Mouse (Mus musculus) embryonic facial prominence, embryonic 10.5 days (tissue): Measurements from ENCODE around the gene Olfr497. TPM values are rescaled to one million over a fixed set of nuclear protein-coding genes. Genes with fewer than 3 reads are reported as not detected.

ENCODE experiments used
- DNase-seq: peaks from one replicate; pipeline ENCODE4 v3.0.0-alpha.2; 2017; ENCODE audit warnings: low spot score
- H3K27ac ChIP-seq: fragments of 300-500 bp; sonication (generic); replicated peaks from 2 replicates; pipeline ENCODE4 v1.5.1; 2016; ENCODE audit warnings: mild to moderate bottlenecking
- H3K27me3 ChIP-seq: fragments of 300-500 bp; sonication (generic); replicated peaks from 2 replicates; pipeline ENCODE4 v1.6.1; 2016; ENCODE audit warnings: low read depth, mild to moderate bottlenecking; ENCODE audit not compliant: poor library complexity, severe bottlenecking
- H3K36me3 ChIP-seq: fragments of 300-500 bp; sonication (generic); replicated peaks from 2 replicates; pipeline ENCODE4 v1.6.1; 2016; ENCODE audit warnings: mild to moderate bottlenecking, moderate library complexity
- H3K4me1 ChIP-seq: fragments of 300-500 bp; sonication (generic); 2 replicates; pipeline ENCODE4 v1.6.1; 2016
- H3K4me3 ChIP-seq: fragments of 300-500 bp; sonication (generic); 2 replicates; pipeline ENCODE4 v1.5.1; 2016; ENCODE audit warnings: mild to moderate bottlenecking, moderate library complexity
- H3K9me3 ChIP-seq: fragments of 300-500 bp; sonication (generic); 2 replicates; pipeline ENCODE4 v1.6.1; 2016; ENCODE audit warnings: mild to moderate bottlenecking
- WGBS: fragments of 180-500 bp; shearing (Covaris S2); methylation state at CpG from one replicate; pipeline ENCODE4 v1.1.7; 2016; 5-methylcytosine and 5-hydroxymethylcytosine counted together
- polyA plus RNA-seq: library from polyadenylated mRNA; unstranded; fragments of >200 nt; fragmentation: Nextera tagmentation; extraction: Ambion mirVana; gene quantifications from 2 replicates; pipeline ENCODE4 v1.2.1, GENCODE M21; 2016

Gene Olfr497
- not detected in 2 replicates for polyA plus RNA-seq

DNA sequence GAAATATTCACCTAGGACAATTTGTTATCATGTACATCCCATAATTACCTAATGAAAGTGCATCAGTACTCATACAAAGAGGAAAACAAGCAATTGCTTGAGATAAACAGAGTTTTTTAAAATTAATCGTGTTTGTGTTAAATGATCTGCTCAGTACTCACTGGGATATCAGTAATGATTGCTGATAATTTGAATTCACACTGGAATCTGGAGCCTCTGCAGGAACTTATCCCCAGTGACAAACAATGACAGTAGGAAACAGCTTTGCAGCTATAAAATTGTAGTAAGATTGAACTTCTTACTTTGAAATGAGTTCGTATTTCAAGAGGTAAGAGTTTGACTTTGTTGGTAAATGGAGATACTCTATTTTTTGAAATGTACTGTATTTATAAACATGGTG is at the start of gene Olfr497:
Gene Olfr497, plus strand, starts transcription at position 301 of the 400 bp plus-strand sequence.
- DNase-seq, result no peak

DNA sequence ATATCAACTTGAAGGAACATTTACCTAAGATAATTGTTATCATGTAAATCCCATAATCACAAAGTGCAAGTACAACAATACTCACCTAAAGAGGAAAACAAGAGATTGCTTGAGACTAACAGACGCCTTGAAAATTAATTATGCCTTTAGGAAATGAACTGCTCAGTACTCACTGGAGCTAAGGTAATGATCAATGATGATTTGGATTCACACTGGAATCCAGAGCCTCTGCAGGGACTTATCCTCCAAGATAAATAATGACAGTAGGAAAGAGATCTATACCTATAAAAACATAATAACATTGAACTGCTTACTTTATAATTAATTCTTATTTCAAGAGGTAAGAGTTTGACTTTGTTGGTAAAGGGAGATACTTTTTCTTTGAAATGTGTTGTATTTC is 27.4 kb upstream of the Olfr497 start, which contains the start of gene Olfr495:
Gene Olfr495, plus strand, starts transcription at position 301 of the 400 bp plus-strand sequence.
- H3K4me1 ChIP-seq, result no peaks in the 10 kb centered on the region
- no peaks in the 10 kb centered on the region for H3K9me3 ChIP-seq
- DNase-seq, result no peak
- H3K4me3 ChIP-seq, result no peak within 1 kb of the TSS
- H3K27ac ChIP-seq, result no peak within 1 kb of the TSS
- no peaks in the 10 kb centered on the region for H3K36me3 ChIP-seq
- 77% methylated on average over 1 of the region's 1 CpGs for WGBS
- H3K27me3 ChIP-seq, result no peaks in the 10 kb centered on the region

More for the DNA sequence above, at the start of gene Olfr497:
- H3K36me3 ChIP-seq, result no peaks in the 10 kb centered on the region
- H3K4me3 ChIP-seq, result no peak within 1 kb of the TSS
- H3K9me3 ChIP-seq, result no peaks in the 10 kb centered on the region
- no peaks in the 10 kb centered on the region for H3K4me1 ChIP-seq
- no peak within 1 kb of the TSS for H3K27ac ChIP-seq
- H3K27me3 ChIP-seq, result no peaks in the 10 kb centered on the region
- 85% methylated on average over 2 of the region's 2 CpGs for WGBS

- H3K9me3 ChIP-seq, result no peaks in the 10 kb centered on the region
- WGBS, result 95% methylated on average over 1 of the region's 1 CpGs
These were observed 44.8 kb downstream of the Olfr497 start, which contains the start of gene Olfr498 for GRCm38 (mm10) chr7:108465026-108465425. TSS of gene Olfr498 (plus strand) at chr7:108465326.

More at GRCm38 (mm10) chr7:108465026-108465425, 44.8 kb downstream of the Olfr497 start, which contains the start of gene Olfr498:
- no peak within 1 kb of the TSS for H3K27ac ChIP-seq
- no peaks in the 10 kb centered on the region for H3K4me1 ChIP-seq
- no peaks in the 10 kb centered on the region for H3K36me3 ChIP-seq
- no peak within 1 kb of the TSS for H3K4me3 ChIP-seq
- no peak for DNase-seq
- H3K27me3 ChIP-seq, result no peaks in the 10 kb centered on the region

Other genes with a start within 250 kb of the Olfr497 start
- not detected in 2 replicates for gene Olfr486, start 247.7 kb upstream of the Olfr497 start, polyA plus RNA-seq
- not detected in 2 replicates for gene Olfr487, start 205.8 kb upstream of the Olfr497 start, polyA plus RNA-seq
- gene Olfr488, start 162.1 kb upstream of the Olfr497 start, polyA plus RNA-seq, result not detected in 2 replicates
- gene Olfr490, start 131.5 kb upstream of the Olfr497 start, polyA plus RNA-seq, result not detected in 2 replicates
- gene Olfr491, start 107.0 kb upstream of the Olfr497 start, polyA plus RNA-seq, result not detected in 2 replicates
- not detected in 2 replicates for gene Olfr492, start 96.7 kb upstream of the Olfr497 start, polyA plus RNA-seq
- not detected in 2 replicates for gene Olfr493, start 73.4 kb upstream of the Olfr497 start, polyA plus RNA-seq
- not detected in 2 replicates for gene Olfr494, start 55.1 kb upstream of the Olfr497 start, polyA plus RNA-seq
- not detected in 2 replicates for gene Olfr495, start 27.3 kb upstream of the Olfr497 start, polyA plus RNA-seq
- not detected in 2 replicates for gene Olfr498, start 44.9 kb downstream of the Olfr497 start, polyA plus RNA-seq
- not detected in 2 replicates for gene Olfr502, start 104.6 kb downstream of the Olfr497 start, polyA plus RNA-seq
- gene Olfr503, start 124.1 kb downstream of the Olfr497 start, polyA plus RNA-seq, result not detected in 2 replicates
- gene Olfr504, start 145.4 kb downstream of the Olfr497 start, polyA plus RNA-seq, result not detected in 2 replicates
- gene Olfr506, start 190.4 kb downstream of the Olfr497 start, polyA plus RNA-seq, result not detected in 2 replicates
- gene Olfr507, start 201.4 kb downstream of the Olfr497 start, polyA plus RNA-seq, result not detected in 2 replicates
- not detected in 2 replicates for gene Olfr508, start 209.6 kb downstream of the Olfr497 start, polyA plus RNA-seq
- not detected in 2 replicates for gene Olfr509, start 231.5 kb downstream of the Olfr497 start, polyA plus RNA-seq
- not detected in 2 replicates for gene Olfr510, start 246.0 kb downstream of the Olfr497 start, polyA plus RNA-seq